Mouse (Mus musculus) lung, embryonic 14.5 days (tissue): ENCODE measurements at regions not wholly inside any gene's neighbourhood (a gene's known extent, or its start where the extent isn't known, plus 50 kb on each side); places are given as distances from the start of the nearest gene placed in this dataset.

ENCODE experiments used
- ATAC-seq: fragments of 200-750 bp; cut with Nextera tagmentation; 2 replicates; pipeline ENCODE4 v1.8.0; 2017; ENCODE audit warnings: mild to moderate bottlenecking, moderate TSS enrichment, moderate library complexity; ENCODE audit not compliant: insufficient read depth
- DNase-seq: peaks from one replicate; pipeline ENCODE4 v3.0.0-alpha.2; 2015
- H3K27ac ChIP-seq: fragments of 300-500 bp; sonication (generic); 2 replicates; pipeline ENCODE4 v1.5.1; 2014; ENCODE audit warnings: low read depth, mild to moderate bottlenecking, moderate library complexity
- H3K27me3 ChIP-seq: fragments of 300-500 bp; sonication (generic); 2 replicates; pipeline ENCODE4 v1.6.1; 2014; ENCODE audit warnings: low read length, control low read depth; ENCODE audit not compliant: insufficient read depth
- H3K36me3 ChIP-seq: fragments of 300-500 bp; sonication (generic); 2 replicates; pipeline ENCODE4 v1.6.1; 2014; ENCODE audit warnings: control low read depth; ENCODE audit not compliant: insufficient read depth
- H3K4me1 ChIP-seq: fragments of 300-500 bp; sonication (generic); 2 replicates; pipeline ENCODE4 v1.6.1; 2014; ENCODE audit warnings: antibody characterized with exemption, control low read depth; ENCODE audit not compliant: insufficient read depth
- H3K4me2 ChIP-seq: fragments of 300-500 bp; sonication (generic); 2 replicates; pipeline ENCODE4 v1.6.1; 2014; ENCODE audit warnings: mild to moderate bottlenecking
- H3K4me3 ChIP-seq: fragments of 300-500 bp; sonication (generic); 2 replicates; pipeline ENCODE4 v1.5.1; 2014; ENCODE audit warnings: low read depth, low read length
- H3K9ac ChIP-seq: fragments of 300-500 bp; sonication (generic); 2 replicates; pipeline ENCODE4 v1.6.1; 2014
- H3K9me3 ChIP-seq: fragments of 300-500 bp; sonication (generic); 2 replicates; pipeline ENCODE4 v1.6.1; 2016; ENCODE audit warnings: low read depth, low read length, control low read depth
- CTCF ChIP-seq: IDR thresholded peaks from 2 replicates; pipeline ENCODE4 v1.5.1; 2016; ENCODE audit warnings: antibody characterized with exemption, low read depth
- WGBS: fragments of 180-500 bp; shearing (Covaris S2); extraction: QIAGEN DNeasy Blood & Tissue Kit; methylation state at CpG from one replicate; pipeline ENCODE4 v1.1.7; 2014; 5-methylcytosine and 5-hydroxymethylcytosine counted together

GRCm38 (mm10) chr5:37875452-37875851 is 51.1 kb upstream of the Msx1 start:
- Histone ChIP-seq H3K27me3 (no peaks in the 10 kb centered on the region), H3K9ac (no peak overlapping the region), H3K4me3 (no peak overlapping the region), H3K27ac (no peak overlapping the region), H3K9me3 (no peaks in the 10 kb centered on the region), H3K36me3 (no peaks in the 10 kb centered on the region), H3K4me2 (no peak overlapping the region), H3K4me1 (no peaks in the 10 kb centered on the region)
- DNase-seq = peak; percentile 29
- ATAC-seq = no peak; the same call in 1 of the 2 replicates
- WGBS = 66% methylated on average over 13 of the region's 13 CpGs
- TF ChIP-seq CTCF = no peak

- 59% methylated on average over 6 of the region's 6 CpGs for WGBS
- H3K9me3 ChIP-seq = no peaks in the 10 kb centered on the region
- no peaks in the 10 kb centered on the region for H3K4me1 ChIP-seq
- H3K27me3 ChIP-seq = no peaks in the 10 kb centered on the region
- H3K9ac ChIP-seq = no peak overlapping the region
- no peak for ATAC-seq
- TF ChIP-seq CTCF = no peak
- H3K4me3 ChIP-seq = no peak overlapping the region
- no peak overlapping the region for H3K4me2 ChIP-seq
- peak; percentile 21 for DNase-seq
- no peak overlapping the region for H3K27ac ChIP-seq
- no peaks in the 10 kb centered on the region for H3K36me3 ChIP-seq
Observed at GRCm38 (mm10) chr5:37874784-37875281, 50.5 kb upstream of the Msx1 start.
